Mouse (Mus musculus): ENCODE measurements at regions not wholly inside any gene's neighbourhood (a gene's known extent, or its start where the extent isn't known, plus 50 kb on each side); places are given as distances from the start of the nearest gene placed in this dataset.

DNA sequence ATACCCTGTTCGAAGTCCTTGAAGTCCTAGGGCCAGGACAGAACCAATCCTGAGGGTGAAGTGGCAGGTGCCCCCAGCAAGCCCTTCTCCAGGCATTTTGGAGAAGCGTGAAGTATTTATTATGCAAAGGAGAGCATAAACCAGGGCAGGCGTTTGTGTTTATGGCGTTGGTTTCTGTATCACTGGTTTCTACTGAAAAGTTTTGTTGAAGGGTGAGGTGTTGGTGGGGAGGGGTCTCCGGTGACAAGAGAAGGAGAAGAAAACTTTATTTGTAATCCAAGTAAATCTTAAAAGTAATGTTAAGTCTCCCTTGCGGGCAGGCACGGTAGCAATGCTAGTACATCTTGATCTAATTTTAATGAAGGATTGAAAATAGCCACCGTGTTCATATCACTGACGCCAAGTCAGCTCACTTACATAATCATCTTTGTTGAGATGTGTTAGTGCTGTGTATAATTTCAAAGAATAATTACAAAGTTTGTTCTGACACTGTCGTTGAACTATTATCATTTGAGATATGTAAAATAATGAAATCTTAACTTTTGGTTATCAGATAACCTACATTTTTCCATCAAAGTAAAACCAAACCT is 140.2 kb downstream of the Ogfrl1 start:
- no peak for DNase-seq (ENCODE audit: low read depth in 1 of 2, low spot score in 2 of 2)
- no peak overlapping the region for H3K27ac ChIP-seq (ENCODE audit: insufficient read depth, low read length)
- no peaks in the 10 kb centered on the region for H3K36me3 ChIP-seq (ENCODE audit: control insufficient read depth, insufficient read depth, low read length)
- H3K27me3 ChIP-seq (ENCODE audit: control insufficient read depth, insufficient read depth, low read length) = peaks cover 9% of the 10 kb centered on the region
- H3K4me1 ChIP-seq (ENCODE audit: control insufficient read depth, insufficient read depth, insufficient read length) = no peaks in the 10 kb centered on the region
- 42% methylated on average over 10 of the region's 10 CpGs for WGBS
- peak overlapping the region; percentile 63 for H3K4me3 ChIP-seq (ENCODE audit: extremely low read depth, insufficient read depth, insufficient read length)
- TF ChIP-seq CTCF (IDR thresholded peaks at IDR 0.05; ENCODE audit: extremely low read depth, insufficient read depth, insufficient read length, insufficient replicate concordance) = no peak
- TF ChIP-seq POLR2A (IDR thresholded peaks at IDR 0.05; ENCODE audit: low read depth, low read length) = no peak

DNA sequence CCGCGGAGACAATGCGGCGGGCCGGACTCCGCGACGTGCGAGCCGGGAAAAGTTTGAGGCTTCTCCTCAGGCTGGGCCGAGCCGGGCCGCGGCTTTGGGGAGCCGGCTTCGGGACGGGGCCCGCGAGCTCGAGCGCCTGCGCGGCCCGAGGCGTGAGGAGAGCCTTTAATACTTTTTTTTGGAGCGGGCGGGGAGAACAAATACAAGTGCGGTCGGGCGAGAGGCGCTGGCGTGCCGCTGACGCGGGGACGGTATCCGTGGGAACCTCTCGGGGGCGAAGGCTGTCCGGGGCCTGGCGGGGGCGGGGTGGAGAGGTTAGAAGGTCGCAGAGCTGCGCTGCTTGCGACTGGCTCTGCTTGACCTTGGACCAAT is 141.0 kb downstream of the Ogfrl1 start:
- DNase-seq (ENCODE audit: low read depth in 1 of 2, low spot score in 2 of 2) = peak in 1 of 2 experiments; percentile 5
- H3K4me1 ChIP-seq (ENCODE audit: control insufficient read depth, insufficient read depth, insufficient read length) = no peaks in the 10 kb centered on the region
- H3K27me3 ChIP-seq (ENCODE audit: control insufficient read depth, insufficient read depth, low read length) = peaks cover 9% of the 10 kb centered on the region
- H3K36me3 ChIP-seq (ENCODE audit: control insufficient read depth, insufficient read depth, low read length) = no peaks in the 10 kb centered on the region
- peak overlapping the region; percentile 27; the same call in 1 of the 2 replicates for H3K27ac ChIP-seq (ENCODE audit: insufficient read depth, low read length)
- WGBS = 1% methylated on average over 45 of the region's 45 CpGs
- peak overlapping the region; percentile 63 for H3K4me3 ChIP-seq (ENCODE audit: extremely low read depth, insufficient read depth, insufficient read length)
- TF ChIP-seq POLR2A (IDR thresholded peaks at IDR 0.05; ENCODE audit: low read depth, low read length) (no peak), CTCF (IDR thresholded peaks at IDR 0.05; ENCODE audit: extremely low read depth, insufficient read depth, insufficient read length, insufficient replicate concordance) (no peak)

DNA sequence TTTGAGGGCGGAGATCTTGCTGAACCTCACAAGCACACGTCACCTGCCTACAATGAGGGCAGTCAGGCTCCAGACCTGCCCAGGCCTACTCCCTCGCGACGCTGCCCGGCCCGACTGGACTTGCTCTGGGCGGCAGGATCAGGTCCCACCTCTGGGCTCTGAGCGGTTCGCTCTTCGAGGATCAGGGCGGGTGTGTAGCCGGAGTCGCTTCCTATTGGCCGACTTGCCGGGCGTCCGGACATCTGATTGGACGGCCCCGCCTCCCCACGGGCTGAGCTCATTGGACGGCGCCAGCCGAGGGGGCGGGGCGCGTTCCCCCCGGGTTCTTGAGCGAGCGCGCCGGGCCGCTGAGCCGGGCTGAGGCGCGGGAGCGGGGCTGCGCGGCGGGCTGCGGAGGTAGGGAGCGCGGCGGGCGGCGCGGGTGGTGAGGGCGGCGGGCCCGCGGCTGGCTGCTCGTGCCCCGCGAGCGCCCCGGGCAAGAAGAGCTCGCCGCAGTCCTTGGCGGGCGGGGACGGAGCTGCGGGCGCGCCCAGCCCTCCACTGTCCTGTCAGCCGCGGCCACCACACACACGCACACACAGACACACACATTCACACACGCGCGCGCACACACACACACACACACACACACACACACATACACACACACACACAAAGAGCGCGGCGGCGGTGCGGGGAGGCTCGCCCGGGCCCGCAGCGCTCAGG is 141.5 kb downstream of the Ogfrl1 start:
- peak; percentile 50 to 69 for DNase-seq (ENCODE audit: low read depth in 1 of 2, low spot score in 2 of 2)
- Histone ChIP-seq H3K4me1 (ENCODE audit: control insufficient read depth, insufficient read depth, insufficient read length) (no peaks in the 10 kb centered on the region), H3K36me3 (ENCODE audit: control insufficient read depth, insufficient read depth, low read length) (no peaks in the 10 kb centered on the region), H3K27me3 (ENCODE audit: control insufficient read depth, insufficient read depth, low read length) (peaks cover 9% of the 10 kb centered on the region), H3K27ac (ENCODE audit: insufficient read depth, low read length) (peak overlapping the region; percentile 27; the same call in 1 of the 2 replicates), H3K4me3 (ENCODE audit: extremely low read depth, insufficient read depth, insufficient read length) (peak overlapping the region; percentile 63)
- TF ChIP-seq POLR2A (IDR thresholded peaks at IDR 0.05; ENCODE audit: low read depth, low read length) = no peak
- TF ChIP-seq CTCF (IDR thresholded peaks at IDR 0.05; ENCODE audit: extremely low read depth, insufficient read depth, insufficient read length, insufficient replicate concordance) = no peak
- WGBS = 2% methylated on average over 59 of the region's 80 CpGs

DNA sequence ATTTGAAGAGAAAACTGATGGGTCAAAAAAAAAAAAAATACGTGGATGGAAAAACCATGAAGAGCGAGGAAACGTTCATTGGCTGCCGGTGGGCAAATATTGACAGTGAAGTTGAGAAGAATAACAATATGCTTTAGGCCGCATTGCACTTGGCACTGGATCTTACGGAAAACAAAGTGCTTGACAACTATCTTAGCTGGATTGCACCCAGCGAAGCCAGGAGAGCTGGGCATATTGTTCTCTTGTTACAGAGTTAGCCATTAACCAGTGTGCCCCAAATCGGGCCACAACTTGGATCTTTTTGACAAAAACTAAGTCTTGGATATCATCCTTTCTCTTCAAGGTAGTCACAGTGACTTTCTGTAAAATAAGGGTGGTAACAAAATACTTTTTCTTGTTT is 143.3 kb downstream of the Ogfrl1 start:
- Histone ChIP-seq H3K4me1 (ENCODE audit: control insufficient read depth, insufficient read depth, insufficient read length) (no peaks in the 10 kb centered on the region), H3K4me3 (ENCODE audit: extremely low read depth, insufficient read depth, insufficient read length) (no peak overlapping the region), H3K36me3 (ENCODE audit: control insufficient read depth, insufficient read depth, low read length) (no peaks in the 10 kb centered on the region), H3K27me3 (ENCODE audit: control insufficient read depth, insufficient read depth, low read length) (peaks cover 9% of the 10 kb centered on the region), H3K27ac (ENCODE audit: insufficient read depth, low read length) (no peak overlapping the region)
- DNase-seq (ENCODE audit: low read depth in 1 of 2, low spot score in 2 of 2) = no peak
- TF ChIP-seq CTCF (IDR thresholded peaks at IDR 0.05; ENCODE audit: extremely low read depth, insufficient read depth, insufficient read length, insufficient replicate concordance) (no peak), POLR2A (IDR thresholded peaks at IDR 0.05; ENCODE audit: low read depth, low read length) (no peak)
- WGBS = 90% methylated on average over 8 of the region's 8 CpGs

DNA sequence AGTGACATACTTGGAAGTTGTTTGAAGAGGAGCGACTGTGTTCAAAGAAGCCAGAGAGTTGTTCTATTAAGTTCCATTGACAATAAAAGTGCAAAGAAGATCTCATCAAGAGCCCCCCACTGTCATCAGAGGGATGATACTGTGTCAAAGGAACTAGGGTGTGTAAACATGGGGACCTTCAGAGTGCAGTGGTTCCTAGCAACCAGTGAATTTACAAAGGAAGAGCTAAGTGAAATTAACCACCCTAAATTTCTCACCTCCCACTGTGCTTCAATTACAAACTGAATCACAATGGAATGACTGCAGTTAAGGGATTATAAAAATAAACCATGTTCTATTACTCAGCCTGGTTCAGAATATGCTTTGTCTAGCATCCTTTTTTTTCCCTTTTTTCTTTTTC is 129.5 kb upstream of the 4933415F23Rik start:
- TF ChIP-seq POLR2A (IDR thresholded peaks at IDR 0.05; ENCODE audit: low read depth, low read length) (no peak), CTCF (IDR thresholded peaks at IDR 0.05; ENCODE audit: extremely low read depth, insufficient read depth, insufficient read length, insufficient replicate concordance) (no peak)
- Histone ChIP-seq H3K36me3 (ENCODE audit: control insufficient read depth, insufficient read depth, low read length) (no peaks in the 10 kb centered on the region), H3K4me1 (ENCODE audit: control insufficient read depth, insufficient read depth, insufficient read length) (no peaks in the 10 kb centered on the region), H3K27ac (ENCODE audit: insufficient read depth, low read length) (no peak overlapping the region), H3K4me3 (ENCODE audit: extremely low read depth, insufficient read depth, insufficient read length) (no peak overlapping the region), H3K27me3 (ENCODE audit: control insufficient read depth, insufficient read depth, low read length) (no peaks in the 10 kb centered on the region)
- WGBS = 93% methylated on average over 1 of the region's 1 CpGs
- DNase-seq (ENCODE audit: low read depth in 1 of 2, low spot score in 2 of 2) = no peak

DNA sequence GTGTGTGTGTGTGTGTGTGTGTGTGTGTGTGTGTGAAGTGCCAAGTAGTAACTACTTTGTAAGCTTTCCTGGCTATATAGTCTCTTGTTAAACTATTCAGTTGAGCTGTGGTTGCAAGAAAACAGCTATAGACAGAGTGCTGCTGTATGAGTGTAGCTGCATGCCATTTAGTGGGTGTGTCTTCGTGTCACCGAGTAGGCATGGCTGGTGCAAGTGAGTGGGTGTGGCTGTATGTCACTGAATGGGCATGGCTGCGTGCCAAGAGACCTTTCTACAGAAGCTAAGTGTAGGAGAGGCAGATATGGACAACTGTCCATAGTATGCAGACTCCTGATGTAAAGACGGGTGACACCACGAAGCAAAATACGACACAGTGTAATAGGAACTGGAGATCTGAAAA is 126.4 kb upstream of the 4933415F23Rik start:
- no peaks in the 10 kb centered on the region for H3K27me3 ChIP-seq (ENCODE audit: control insufficient read depth, insufficient read depth, low read length)
- WGBS = 85% methylated on average over 6 of the region's 6 CpGs
- no peak for DNase-seq (ENCODE audit: low read depth in 1 of 2, low spot score in 2 of 2)
- no peaks in the 10 kb centered on the region for H3K36me3 ChIP-seq (ENCODE audit: control insufficient read depth, insufficient read depth, low read length)
- no peaks in the 10 kb centered on the region for H3K4me1 ChIP-seq (ENCODE audit: control insufficient read depth, insufficient read depth, insufficient read length)
- TF ChIP-seq CTCF (IDR thresholded peaks at IDR 0.05; ENCODE audit: extremely low read depth, insufficient read depth, insufficient read length, insufficient replicate concordance) = no peak
- no peak for TF ChIP-seq POLR2A (IDR thresholded peaks at IDR 0.05; ENCODE audit: low read depth, low read length)
- H3K4me3 ChIP-seq (ENCODE audit: extremely low read depth, insufficient read depth, insufficient read length) = no peak overlapping the region
- H3K27ac ChIP-seq (ENCODE audit: insufficient read depth, low read length) = no peak overlapping the region

Data from spleen, adult 2 months (tissue).